Mouse (Mus musculus): ENCODE data around the gene Slc25a25. TPM values are rescaled to one million over a fixed set of nuclear protein-coding genes. Genes with fewer than 3 reads are reported as not detected.

The Slc25a25 gene
- polyA plus RNA-seq, 1 experiment from 2014 or later = 39.2 TPM

DNA sequence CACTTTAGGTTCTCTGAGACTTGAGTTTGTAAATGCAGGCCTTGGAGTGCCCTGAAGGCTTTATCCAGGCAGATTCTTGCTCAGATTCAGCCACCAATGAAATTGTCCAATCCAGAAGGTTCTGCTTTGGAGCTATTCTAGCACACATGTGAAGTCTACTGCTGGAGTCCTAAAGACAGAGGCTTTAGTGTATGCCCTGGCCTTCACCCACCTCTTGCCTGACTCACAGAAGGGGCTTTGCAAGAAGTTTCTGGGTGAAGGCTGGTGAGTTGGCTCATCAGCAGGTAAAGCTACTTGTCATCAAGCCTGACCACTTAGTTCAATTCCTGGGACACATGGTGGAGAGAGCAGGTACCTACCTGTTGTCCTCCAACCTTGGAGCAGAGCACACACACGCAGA lies 25.1 kb downstream of the Slc25a25 start:
- Histone ChIP-seq H3K4me3 (replicated peaks; ENCODE audit: low read length) (no peak overlapping the region), H3K36me3 (replicated peaks; ENCODE audit: control insufficient read depth, insufficient read depth) (peaks cover 5% of the 10 kb centered on the region), H3K9ac (no peak overlapping the region), H3K27me3 (ENCODE audit: control insufficient read depth, insufficient read depth, low read length) (no peaks in the 10 kb centered on the region), H3K4me1 (replicated peaks; ENCODE audit: control insufficient read depth, insufficient read depth, low read length) (peaks cover 59% of the 10 kb centered on the region), H3K9me3 (ENCODE audit: control insufficient read depth, low read length) (no peaks in the 10 kb centered on the region), H3K27ac (no peak overlapping the region), H3K4me2 (replicated peaks) (no peak overlapping the region)
- ATAC-seq (ENCODE audit: low FRiP score) (no peak), DNase-seq (ENCODE audit: low spot score) (no peak)
- 96% methylated on average over 1 of the region's 1 CpGs for WGBS

DNA sequence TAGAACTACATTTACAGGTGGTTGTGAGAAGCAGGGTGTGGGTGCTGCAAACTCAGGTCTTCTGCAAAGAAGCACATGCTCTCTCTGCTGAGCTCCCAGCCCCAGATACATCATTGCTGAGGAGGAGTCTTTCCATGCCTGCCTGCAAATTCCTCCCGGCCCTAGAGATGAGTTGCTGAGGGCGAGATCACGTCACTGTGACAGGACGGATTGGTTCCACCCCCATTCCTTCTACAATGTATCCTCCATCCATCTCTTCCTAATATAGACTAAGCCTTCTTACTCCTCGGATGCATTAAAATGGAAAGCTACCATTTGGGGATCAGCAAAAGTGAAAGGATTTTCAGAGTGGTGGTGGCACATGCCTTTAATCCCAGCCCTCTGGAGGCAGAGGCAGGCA lies 25.7 kb downstream of the Slc25a25 start:
- no peak for DNase-seq (ENCODE audit: low spot score)
- H3K4me2 ChIP-seq (replicated peaks) = no peak overlapping the region
- H3K9me3 ChIP-seq (ENCODE audit: control insufficient read depth, low read length) = no peaks in the 10 kb centered on the region
- WGBS = 76% methylated on average over 5 of the region's 5 CpGs
- ATAC-seq (ENCODE audit: low FRiP score) = no peak
- H3K9ac ChIP-seq = no peak overlapping the region
- H3K4me1 ChIP-seq (replicated peaks; ENCODE audit: control insufficient read depth, insufficient read depth, low read length) = peaks cover 59% of the 10 kb centered on the region
- H3K4me3 ChIP-seq (replicated peaks; ENCODE audit: low read length) = no peak overlapping the region
- peaks cover 11% of the 10 kb centered on the region for H3K36me3 ChIP-seq (replicated peaks; ENCODE audit: control insufficient read depth, insufficient read depth)
- H3K27me3 ChIP-seq (ENCODE audit: control insufficient read depth, insufficient read depth, low read length) = no peaks in the 10 kb centered on the region
- no peak overlapping the region for H3K27ac ChIP-seq

DNA sequence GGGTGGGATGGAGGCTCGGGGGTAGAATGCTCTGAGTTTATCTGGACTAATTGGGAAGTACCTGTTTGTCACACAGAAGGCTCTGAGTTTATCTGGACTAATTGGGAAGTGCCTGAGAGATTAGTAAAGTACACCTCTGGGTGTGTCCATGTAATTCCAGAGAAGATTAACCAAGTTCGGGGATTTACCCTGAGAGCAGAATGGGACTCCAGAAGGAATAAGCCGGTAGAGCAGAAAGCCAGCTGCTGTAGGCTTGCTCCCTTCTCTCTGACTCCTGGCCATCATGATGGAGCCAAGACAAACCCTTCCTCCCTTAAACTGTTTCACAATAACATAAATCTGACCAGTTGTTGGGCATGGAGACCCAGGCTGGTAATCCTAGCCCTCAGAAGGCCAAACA lies 26.4 kb downstream of the Slc25a25 start:
- Histone ChIP-seq H3K9me3 (ENCODE audit: control insufficient read depth, low read length) (no peaks in the 10 kb centered on the region), H3K4me3 (replicated peaks; ENCODE audit: low read length) (no peak overlapping the region), H3K9ac (peak overlapping the region; percentile 13; the same call in 1 of the 2 replicates), H3K4me2 (replicated peaks) (no peak overlapping the region; the same call in 1 of the 2 replicates), H3K4me1 (replicated peaks; ENCODE audit: control insufficient read depth, insufficient read depth, low read length) (peaks cover 51% of the 10 kb centered on the region), H3K36me3 (replicated peaks; ENCODE audit: control insufficient read depth, insufficient read depth) (peaks cover 19% of the 10 kb centered on the region), H3K27ac (peak overlapping the region; percentile 83; the same call in 1 of the 2 replicates), H3K27me3 (ENCODE audit: control insufficient read depth, insufficient read depth, low read length) (no peaks in the 10 kb centered on the region)
- 72% methylated on average over 3 of the region's 3 CpGs for WGBS
- DNase-seq (ENCODE audit: low spot score) (no peak), ATAC-seq (ENCODE audit: low FRiP score) (no peak)

DNA sequence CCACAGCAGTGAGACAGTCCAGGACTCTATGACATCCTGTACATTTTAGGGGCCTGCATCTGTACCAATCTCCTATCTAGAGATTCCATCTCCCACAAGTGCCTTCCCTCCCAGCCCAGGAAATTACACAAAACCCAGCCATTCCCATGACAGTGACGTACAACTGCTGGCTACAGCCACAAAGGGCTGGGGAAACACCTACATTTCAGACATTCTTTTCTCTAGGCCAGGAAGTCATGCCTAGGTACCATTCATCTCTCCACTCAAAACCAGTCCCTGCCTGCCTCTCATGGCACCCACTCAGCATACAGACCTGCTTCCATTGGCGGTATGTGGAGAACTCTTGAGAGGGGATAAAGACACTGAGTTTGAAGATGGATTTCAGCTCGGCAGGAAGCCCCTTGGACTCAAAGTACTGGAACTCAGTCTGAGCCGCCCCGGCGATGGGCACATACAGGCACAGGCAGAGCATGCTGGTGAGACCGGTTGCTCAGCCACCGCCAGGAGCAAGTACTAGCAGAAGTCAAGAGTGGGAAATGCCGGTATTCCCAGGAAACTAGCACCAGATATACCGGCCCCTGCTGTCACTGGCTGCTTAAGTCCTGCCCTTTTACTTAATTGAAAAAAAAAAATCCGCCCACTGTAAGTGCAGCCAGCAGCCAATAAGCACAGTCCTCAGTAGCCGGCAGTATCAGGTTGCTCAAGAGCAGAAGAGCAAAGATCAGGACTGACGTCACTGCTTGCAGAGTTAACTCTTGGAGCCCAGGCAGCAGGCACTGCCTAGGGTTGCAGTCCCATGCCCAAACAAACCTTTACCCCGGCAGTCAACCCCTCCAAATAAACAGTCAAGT lies 27.5 kb downstream of the Slc25a25 start:
- WGBS = 1% methylated on average over 14 of the region's 14 CpGs
- peak overlapping the region; percentile 34 for H3K4me3 ChIP-seq (replicated peaks; ENCODE audit: low read length)
- no peaks in the 10 kb centered on the region for H3K27me3 ChIP-seq (ENCODE audit: control insufficient read depth, insufficient read depth, low read length)
- peak overlapping the region; percentile 83 for H3K27ac ChIP-seq
- H3K36me3 ChIP-seq (replicated peaks; ENCODE audit: control insufficient read depth, insufficient read depth) = peaks cover 30% of the 10 kb centered on the region
- peak overlapping the region; percentile 66 for H3K4me2 ChIP-seq (replicated peaks)
- DNase-seq (ENCODE audit: low spot score) = peak; percentile 78
- H3K9ac ChIP-seq = peak overlapping the region; percentile 63
- H3K9me3 ChIP-seq (ENCODE audit: control insufficient read depth, low read length) = no peaks in the 10 kb centered on the region
- peak; percentile 90 for ATAC-seq (ENCODE audit: low FRiP score)
- peaks cover 41% of the 10 kb centered on the region for H3K4me1 ChIP-seq (replicated peaks; ENCODE audit: control insufficient read depth, insufficient read depth, low read length)

DNA sequence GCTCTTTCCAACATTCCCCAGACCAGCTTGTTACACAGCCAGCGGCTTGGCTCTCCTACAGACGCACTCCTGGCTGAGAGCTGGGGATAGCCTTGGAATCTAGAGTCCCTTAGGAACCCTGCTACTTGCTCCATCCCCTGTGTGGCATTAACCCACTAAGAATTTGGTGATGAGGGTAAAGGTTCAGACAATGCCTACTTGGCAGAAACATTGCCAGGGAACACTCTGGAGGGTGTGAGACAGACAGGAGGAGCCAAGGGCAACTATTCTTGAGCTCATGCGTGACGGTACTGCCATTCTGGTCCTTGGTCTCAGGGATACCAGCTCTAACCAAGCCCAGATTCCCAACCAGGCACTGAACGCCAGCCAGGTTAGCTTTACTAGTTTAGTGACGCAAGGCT lies 29.4 kb downstream of the Slc25a25 start:
- ATAC-seq (ENCODE audit: low FRiP score) (no peak), DNase-seq (ENCODE audit: low spot score) (no peak)
- 94% methylated on average over 6 of the region's 6 CpGs for WGBS
- Histone ChIP-seq H3K9ac (no peak overlapping the region), H3K27ac (no peak overlapping the region), H3K9me3 (ENCODE audit: control insufficient read depth, low read length) (no peaks in the 10 kb centered on the region), H3K4me3 (replicated peaks; ENCODE audit: low read length) (no peak overlapping the region), H3K4me2 (replicated peaks) (no peak overlapping the region), H3K36me3 (replicated peaks; ENCODE audit: control insufficient read depth, insufficient read depth) (peaks cover 48% of the 10 kb centered on the region), H3K27me3 (ENCODE audit: control insufficient read depth, insufficient read depth, low read length) (no peaks in the 10 kb centered on the region), H3K4me1 (replicated peaks; ENCODE audit: control insufficient read depth, insufficient read depth, low read length) (peaks cover 27% of the 10 kb centered on the region)

DNA sequence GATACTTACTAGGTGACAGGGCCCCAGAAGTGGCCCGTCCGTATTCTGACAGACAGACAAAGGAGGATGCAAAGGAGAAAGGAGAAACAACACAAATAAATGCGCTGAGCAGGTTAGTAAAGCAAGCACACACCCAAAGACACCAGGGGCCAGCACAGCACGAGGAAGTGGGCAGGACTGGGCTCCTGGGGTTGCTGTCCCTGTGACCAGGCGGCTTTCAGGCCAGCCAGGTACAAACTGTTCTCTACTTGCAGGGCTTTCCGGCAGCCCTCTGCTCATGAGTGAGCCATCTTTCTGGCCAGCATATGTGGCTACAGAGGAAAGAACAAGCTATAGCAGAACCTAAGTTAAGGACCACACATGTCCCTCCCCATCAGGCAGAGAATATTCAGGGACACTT lies 30.6 kb downstream of the Slc25a25 start:
- Histone ChIP-seq H3K4me2 (replicated peaks) (no peak overlapping the region), H3K27ac (no peak overlapping the region), H3K9me3 (ENCODE audit: control insufficient read depth, low read length) (no peaks in the 10 kb centered on the region), H3K36me3 (replicated peaks; ENCODE audit: control insufficient read depth, insufficient read depth) (peaks cover 56% of the 10 kb centered on the region), H3K4me1 (replicated peaks; ENCODE audit: control insufficient read depth, insufficient read depth, low read length) (peaks cover 27% of the 10 kb centered on the region), H3K27me3 (ENCODE audit: control insufficient read depth, insufficient read depth, low read length) (no peaks in the 10 kb centered on the region), H3K4me3 (replicated peaks; ENCODE audit: low read length) (no peak overlapping the region), H3K9ac (no peak overlapping the region)
- ATAC-seq (ENCODE audit: low FRiP score) = no peak
- no peak for DNase-seq (ENCODE audit: low spot score)
- WGBS = 88% methylated on average over 6 of the region's 6 CpGs

DNA sequence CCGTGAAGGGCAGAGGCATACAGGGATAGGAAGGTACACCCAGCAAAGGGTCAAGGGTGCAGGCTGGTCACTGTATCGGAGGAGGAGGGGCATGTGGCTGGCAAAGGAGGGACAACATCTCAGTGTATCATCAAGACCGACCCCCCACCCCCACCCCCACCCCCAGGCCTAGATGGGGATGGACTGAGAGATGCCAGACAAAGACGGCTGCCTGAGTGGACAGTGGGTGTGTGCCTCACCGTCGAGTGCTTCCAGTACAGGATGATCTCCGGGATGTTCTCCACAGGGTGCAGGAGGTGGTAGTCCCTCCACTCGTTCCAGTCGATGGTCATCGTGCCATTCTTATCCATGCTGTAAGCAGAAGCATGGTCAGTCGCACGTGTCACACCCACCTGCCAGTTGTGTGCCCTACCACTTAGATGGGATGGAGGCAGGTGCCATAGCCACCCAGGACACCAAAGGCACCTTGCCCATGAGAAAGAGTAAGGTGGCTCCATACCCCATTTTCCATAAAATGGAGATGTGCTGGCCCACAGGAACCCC lies 31.1 kb downstream of the Slc25a25 start:
- H3K4me2 ChIP-seq (replicated peaks) = no peak overlapping the region
- H3K9me3 ChIP-seq (ENCODE audit: control insufficient read depth, low read length) = no peaks in the 10 kb centered on the region
- no peak overlapping the region for H3K9ac ChIP-seq
- 91% methylated on average over 12 of the region's 12 CpGs for WGBS
- peaks cover 27% of the 10 kb centered on the region for H3K4me1 ChIP-seq (replicated peaks; ENCODE audit: control insufficient read depth, insufficient read depth, low read length)
- DNase-seq (ENCODE audit: low spot score) (no peak), ATAC-seq (ENCODE audit: low FRiP score) (no peak)
- H3K27ac ChIP-seq = no peak overlapping the region
- H3K27me3 ChIP-seq (ENCODE audit: control insufficient read depth, insufficient read depth, low read length) = no peaks in the 10 kb centered on the region
- H3K4me3 ChIP-seq (replicated peaks; ENCODE audit: low read length) = no peak overlapping the region
- H3K36me3 ChIP-seq (replicated peaks; ENCODE audit: control insufficient read depth, insufficient read depth) = peaks cover 62% of the 10 kb centered on the region

DNA sequence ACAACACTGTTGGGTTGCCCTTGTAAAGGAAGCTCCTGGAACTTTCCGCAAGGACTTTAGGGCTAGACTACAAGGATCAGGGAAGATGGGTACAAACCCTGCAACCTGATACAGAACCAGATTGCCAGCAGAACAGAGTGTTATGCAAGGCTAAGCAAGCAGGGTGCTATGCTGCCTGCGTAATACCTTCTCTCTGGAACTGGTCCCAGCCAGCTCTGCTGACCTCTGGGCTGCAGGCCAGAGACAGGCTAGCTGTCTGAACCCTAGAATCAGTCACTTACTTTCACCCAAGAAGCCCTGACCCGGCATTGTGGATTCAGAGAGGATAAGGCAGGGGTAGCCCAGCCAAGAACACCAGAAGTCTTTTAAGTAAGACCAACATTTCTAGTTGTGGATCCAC lies 31.9 kb downstream of the Slc25a25 start:
- no peak overlapping the region for H3K4me3 ChIP-seq (replicated peaks; ENCODE audit: low read length)
- H3K4me2 ChIP-seq (replicated peaks) = no peak overlapping the region
- H3K27ac ChIP-seq = no peak overlapping the region
- WGBS = 86% methylated on average over 3 of the region's 3 CpGs
- DNase-seq (ENCODE audit: low spot score) (no peak), ATAC-seq (ENCODE audit: low FRiP score) (no peak)
- H3K4me1 ChIP-seq (replicated peaks; ENCODE audit: control insufficient read depth, insufficient read depth, low read length) = peaks cover 19% of the 10 kb centered on the region
- H3K9ac ChIP-seq = no peak overlapping the region
- H3K27me3 ChIP-seq (ENCODE audit: control insufficient read depth, insufficient read depth, low read length) = no peaks in the 10 kb centered on the region
- peaks cover 69% of the 10 kb centered on the region for H3K36me3 ChIP-seq (replicated peaks; ENCODE audit: control insufficient read depth, insufficient read depth)
- H3K9me3 ChIP-seq (ENCODE audit: control insufficient read depth, low read length) = no peaks in the 10 kb centered on the region

DNA sequence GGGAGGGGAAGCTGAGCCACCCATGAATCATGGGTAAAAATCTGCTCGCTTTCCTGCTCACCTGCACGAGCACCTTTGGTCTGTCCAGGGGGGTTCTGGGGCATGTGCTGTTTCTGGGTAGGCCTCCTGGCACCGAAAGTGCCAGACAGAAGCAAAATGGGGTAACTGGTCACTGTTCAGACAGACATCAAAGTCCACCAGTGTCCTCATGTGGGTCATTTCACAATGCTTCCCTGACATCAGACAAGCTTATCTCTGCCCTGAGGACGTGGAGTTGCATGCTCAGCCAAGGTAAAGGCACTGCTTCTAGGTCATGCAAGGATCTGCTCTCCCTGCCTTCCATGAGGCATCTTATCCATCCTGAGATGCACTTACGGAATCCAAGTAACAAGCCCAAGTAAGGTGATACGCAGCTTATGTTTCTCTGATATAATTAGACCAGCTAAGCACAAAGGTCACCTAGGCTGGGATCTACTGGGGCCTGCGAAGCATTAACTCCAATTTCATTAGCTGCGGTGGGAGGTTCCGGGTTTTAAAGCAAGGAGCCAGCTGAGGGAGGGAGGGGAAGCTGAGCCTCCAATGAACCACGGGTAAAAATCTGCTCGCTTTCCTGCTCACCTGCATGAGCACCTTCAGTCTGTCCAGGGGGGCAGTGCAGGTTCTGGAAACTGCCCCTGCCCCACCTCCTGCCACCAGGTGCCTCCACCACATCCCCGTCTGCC lies 32.7 kb downstream of the Slc25a25 start:
- Histone ChIP-seq H3K27me3 (ENCODE audit: control insufficient read depth, insufficient read depth, low read length) (no peaks in the 10 kb centered on the region), H3K36me3 (replicated peaks; ENCODE audit: control insufficient read depth, insufficient read depth) (peaks cover 75% of the 10 kb centered on the region), H3K4me1 (replicated peaks; ENCODE audit: control insufficient read depth, insufficient read depth, low read length) (peaks cover 12% of the 10 kb centered on the region), H3K4me3 (replicated peaks; ENCODE audit: low read length) (no peak overlapping the region), H3K27ac (no peak overlapping the region), H3K9me3 (ENCODE audit: control insufficient read depth, low read length) (no peaks in the 10 kb centered on the region), H3K9ac (no peak overlapping the region), H3K4me2 (replicated peaks) (no peak overlapping the region)
- DNase-seq (ENCODE audit: low spot score) (no peak), ATAC-seq (ENCODE audit: low FRiP score) (no peak)
- WGBS = 90% methylated on average over 12 of the region's 12 CpGs

Measured in hindbrain, embryonic 14.5 days (tissue).